Mouse (Mus musculus) frontal cortex, postnatal 36 days (tissue): Measurements from ENCODE around the gene Nr1i2.
"Not testable (repeated sequence)": the region's sequence is repeated elsewhere in the genome, so short reads cannot be mapped to it uniquely, and the experiment has no call there.

Experiments
- DNase-seq, 2 experiments: peaks; one replicate each; pipeline ENCODE4 v3.0.0; 2022; ENCODE audit warnings: low spot score in 2 of 2

Nr1i2 gene

GRCm38 (mm10) chr16:38287357-38287756, 7.3 kb downstream of the Nr1i2 start:
- no peak for DNase-seq

- DNase-seq, result no peak
Observed at GRCm38 (mm10) chr16:38286541-38286940, 8.1 kb downstream of the Nr1i2 start.

GRCm38 (mm10) chr16:38285801-38286200, 8.8 kb downstream of the Nr1i2 start:
- DNase-seq, result no peak

GRCm38 (mm10) chr16:38283300-38283699, 11.3 kb downstream of the Nr1i2 start:
- no peak for DNase-seq

GRCm38 (mm10) chr16:38282559-38283160, 12.0 kb downstream of the Nr1i2 start:
- DNase-seq, result no peak

GRCm38 (mm10) chr16:38280951-38281350, 13.7 kb downstream of the Nr1i2 start:
- DNase-seq, result no peak

GRCm38 (mm10) chr16:38279794-38280193, 14.8 kb downstream of the Nr1i2 start:
- DNase-seq, result no peak

GRCm38 (mm10) chr16:38274737-38275136, 19.9 kb downstream of the Nr1i2 start:
- DNase-seq, result no peak

GRCm38 (mm10) chr16:38272483-38272882, 22.1 kb downstream of the Nr1i2 start:
- no peak for DNase-seq

GRCm38 (mm10) chr16:38271601-38272000, 23.0 kb downstream of the Nr1i2 start:
- DNase-seq, result no peak

GRCm38 (mm10) chr16:38255927-38256326, 38.7 kb downstream of the Nr1i2 start:
- DNase-seq, result no peak

- no peak for DNase-seq
Observed at GRCm38 (mm10) chr16:38255107-38255506, 39.5 kb downstream of the Nr1i2 start.

- DNase-seq, result no peak
Observed at GRCm38 (mm10) chr16:38254001-38254400, 40.6 kb downstream of the Nr1i2 start.

- DNase-seq, result no peak
Observed at GRCm38 (mm10) chr16:38250467-38250866, 44.2 kb downstream of the Nr1i2 start.

- no peak for DNase-seq
Observed at GRCm38 (mm10) chr16:38248331-38248961, 46.2 kb downstream of the Nr1i2 start.

- no peak for DNase-seq
Observed at GRCm38 (mm10) chr16:38245849-38246585, 48.6 kb downstream of the Nr1i2 start.

- DNase-seq, result no peak
Observed at GRCm38 (mm10) chr16:38245379-38245778, 49.2 kb downstream of the Nr1i2 start.

- DNase-seq, result no peak
Observed at GRCm38 (mm10) chr16:38244111-38244510, 50.5 kb downstream of the Nr1i2 start.

GRCm38 (mm10) chr16:38240167-38240566, 54.5 kb downstream of the Nr1i2 start:
- DNase-seq, result no peak

GRCm38 (mm10) chr16:38239729-38240128, 54.9 kb downstream of the Nr1i2 start:
- DNase-seq, result peak in 1 of 2 experiments; percentile 43

GRCm38 (mm10) chr16:38236936-38237585, 57.6 kb downstream of the Nr1i2 start:
- DNase-seq, result no peak

GRCm38 (mm10) chr16:38222491-38222890, 72.1 kb downstream of the Nr1i2 start:
- not testable (repeated sequence) for DNase-seq
